Mouse (Mus musculus) brain, embryonic 14.5 days (tissue): ENCODE measurements around the gene Enthd1. TPM values are rescaled to one million over a fixed set of nuclear protein-coding genes. Genes with fewer than 3 reads are reported as not detected.

Experiments used
- DNase-seq: peaks from one replicate; pipeline ENCODE4 v3.0.0-alpha.2; 2011; ENCODE audit warnings: low read depth
- CTCF ChIP-seq: fragments of 200-500 bp; IDR thresholded peaks from 2 replicates; pipeline ENCODE4 v1.5.1; 2012; ENCODE audit warnings: inconsistent platforms, mild to moderate bottlenecking, moderate library complexity, borderline replicate concordance; ENCODE audit not compliant: insufficient read depth, insufficient read length; ENCODE audit errors: extremely low read depth
- POLR2A ChIP-seq: fragments of 200-500 bp; IDR thresholded peaks from 2 replicates; pipeline ENCODE4 v1.6.1; 2012; ENCODE audit warnings: mild to moderate bottlenecking, inconsistent platforms, borderline replicate concordance; ENCODE audit not compliant: poor library complexity, insufficient read depth, insufficient read length, severe bottlenecking; ENCODE audit errors: extremely low read depth
- polyA plus RNA-seq: library from polyadenylated mRNA; depleted of rRNA; stranded (reverse); fragments of >200 nt; gene quantifications from 2 replicates; pipeline ENCODE4 v1.2.3, GENCODE M21; 2012

Enthd1 gene
- polyA plus RNA-seq, 1 experiment = not detected

DNA sequence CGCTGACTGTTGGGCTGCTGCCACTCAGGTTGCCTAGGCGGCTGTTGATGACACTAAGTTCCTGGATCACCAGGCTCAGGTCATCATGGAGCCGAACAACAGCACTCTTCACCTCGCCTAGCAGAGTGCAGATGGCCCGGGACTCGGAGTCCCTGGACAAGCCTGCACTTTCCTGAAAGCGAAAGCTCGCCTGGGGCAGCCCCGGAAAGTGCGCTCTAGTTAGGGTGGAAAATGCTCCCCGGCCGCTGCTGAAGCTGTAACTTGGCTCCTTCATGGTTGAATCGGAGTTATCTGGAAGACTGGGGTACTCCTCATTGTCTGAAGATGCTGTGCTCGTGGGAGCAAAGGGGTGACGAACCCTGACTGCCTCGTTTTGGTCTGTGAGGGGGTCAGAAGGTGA is 112.5 kb downstream of the Enthd1 start:
- TF ChIP-seq CTCF = no peak
- no peak for DNase-seq

GRCm38 (mm10) chr15:80445956-80446687 is 118.8 kb downstream of the Enthd1 start:
- TF ChIP-seq CTCF (no peak), POLR2A (no peak)
- DNase-seq = no peak

- TF ChIP-seq CTCF (no peak), POLR2A (no peak)
- DNase-seq = no peak
These were observed 124.8 kb downstream of the Enthd1 start for GRCm38 (mm10) chr15:80440195-80440594.

DNA sequence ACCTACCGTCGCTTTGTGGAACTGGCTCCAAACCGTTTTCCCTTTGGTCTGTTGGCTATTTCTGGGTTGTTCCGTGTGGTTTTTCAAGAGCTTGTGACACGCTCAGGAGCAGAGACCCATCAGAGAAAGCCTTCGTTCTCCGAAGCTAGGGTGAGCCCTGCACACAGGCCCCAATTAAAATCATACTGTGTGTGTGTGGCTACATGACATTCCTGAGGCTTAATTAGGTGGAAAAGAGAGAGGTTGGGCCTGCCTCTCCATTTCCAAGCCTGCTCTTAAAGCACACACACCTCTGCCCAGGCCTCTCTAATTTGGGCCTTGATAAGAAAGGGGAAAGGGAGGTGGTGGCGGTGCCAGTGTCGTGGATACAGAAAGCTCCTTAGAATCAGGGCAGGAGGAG is 126.5 kb downstream of the Enthd1 start:
- peak; percentile 80 for DNase-seq
- TF ChIP-seq CTCF (no peak), POLR2A (no peak)

GRCm38 (mm10) chr15:80437996-80438395 is 127.0 kb downstream of the Enthd1 start:
- DNase-seq = peak; percentile 64
- TF ChIP-seq POLR2A = no peak
- TF ChIP-seq CTCF = no peak

- no peak for DNase-seq
These were observed 128.0 kb downstream of the Enthd1 start for GRCm38 (mm10) chr15:80436961-80437360.

GRCm38 (mm10) chr15:80430324-80430723 is 134.6 kb downstream of the Enthd1 start:
- peak; percentile 60 for DNase-seq

More at GRCm38 (mm10) chr15:80436961-80437360, 128.0 kb downstream of the Enthd1 start:
- no peak for TF ChIP-seq POLR2A
- no peak for TF ChIP-seq CTCF

GRCm38 (mm10) chr15:80418146-80418545 is 146.8 kb downstream of the Enthd1 start:
- TF ChIP-seq POLR2A (no peak), CTCF (no peak)
- DNase-seq = no peak

More at GRCm38 (mm10) chr15:80430324-80430723, 134.6 kb downstream of the Enthd1 start:
- TF ChIP-seq POLR2A = no peak
- no peak for TF ChIP-seq CTCF

DNA sequence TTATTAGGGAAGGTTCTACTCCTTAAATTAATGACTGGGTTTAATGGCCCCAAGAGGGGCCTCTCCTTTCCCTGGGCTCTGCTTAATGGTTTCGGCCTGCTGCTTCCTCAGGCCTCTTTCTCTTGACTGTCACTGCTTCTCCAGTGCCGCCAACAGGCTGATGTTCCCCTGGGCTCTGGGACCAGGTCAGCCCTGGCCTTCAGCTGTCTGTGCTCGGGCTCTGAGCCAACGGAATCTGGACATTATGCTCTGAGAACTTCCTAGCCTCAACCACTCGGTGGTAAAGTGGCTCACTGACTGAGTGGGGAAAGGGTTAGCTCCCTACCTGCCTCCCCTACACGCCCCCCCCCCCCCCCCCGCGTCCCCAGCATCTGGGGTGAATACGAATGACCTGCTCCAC is 147.9 kb downstream of the Enthd1 start:
- no peak for DNase-seq
- TF ChIP-seq CTCF = no peak
- no peak for TF ChIP-seq POLR2A

DNA sequence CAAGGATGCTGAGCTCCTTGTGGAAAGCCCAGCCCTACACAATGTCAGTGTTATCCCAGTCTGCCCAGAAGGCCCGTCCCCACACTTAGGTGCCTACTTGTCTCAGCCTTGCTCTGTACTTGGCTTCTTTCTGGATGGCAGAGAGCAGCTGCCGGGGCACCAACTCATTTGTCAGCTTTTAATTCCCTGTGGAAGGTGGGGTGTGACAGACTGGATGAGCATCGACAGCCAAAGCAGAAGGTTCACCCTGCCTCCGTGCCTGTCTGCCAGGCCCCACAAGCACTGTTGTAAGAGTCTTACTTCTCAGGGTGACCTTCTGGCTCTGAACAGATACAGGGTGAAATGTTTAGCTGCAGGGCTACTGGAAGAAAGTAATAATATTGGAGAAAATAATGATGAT is 149.8 kb downstream of the Enthd1 start:
- TF ChIP-seq POLR2A (no peak), CTCF (no peak)
- no peak for DNase-seq

GRCm38 (mm10) chr15:80413988-80414721 is 150.8 kb downstream of the Enthd1 start:
- TF ChIP-seq POLR2A = no peak
- no peak for TF ChIP-seq CTCF
- DNase-seq = no peak

GRCm38 (mm10) chr15:80413070-80413469 is 151.9 kb downstream of the Enthd1 start:
- DNase-seq = no peak
- TF ChIP-seq CTCF = no peak
- TF ChIP-seq POLR2A = no peak
